ENCODE assay signal across 9 mouse cellular contexts in the genomic region with DNA sequence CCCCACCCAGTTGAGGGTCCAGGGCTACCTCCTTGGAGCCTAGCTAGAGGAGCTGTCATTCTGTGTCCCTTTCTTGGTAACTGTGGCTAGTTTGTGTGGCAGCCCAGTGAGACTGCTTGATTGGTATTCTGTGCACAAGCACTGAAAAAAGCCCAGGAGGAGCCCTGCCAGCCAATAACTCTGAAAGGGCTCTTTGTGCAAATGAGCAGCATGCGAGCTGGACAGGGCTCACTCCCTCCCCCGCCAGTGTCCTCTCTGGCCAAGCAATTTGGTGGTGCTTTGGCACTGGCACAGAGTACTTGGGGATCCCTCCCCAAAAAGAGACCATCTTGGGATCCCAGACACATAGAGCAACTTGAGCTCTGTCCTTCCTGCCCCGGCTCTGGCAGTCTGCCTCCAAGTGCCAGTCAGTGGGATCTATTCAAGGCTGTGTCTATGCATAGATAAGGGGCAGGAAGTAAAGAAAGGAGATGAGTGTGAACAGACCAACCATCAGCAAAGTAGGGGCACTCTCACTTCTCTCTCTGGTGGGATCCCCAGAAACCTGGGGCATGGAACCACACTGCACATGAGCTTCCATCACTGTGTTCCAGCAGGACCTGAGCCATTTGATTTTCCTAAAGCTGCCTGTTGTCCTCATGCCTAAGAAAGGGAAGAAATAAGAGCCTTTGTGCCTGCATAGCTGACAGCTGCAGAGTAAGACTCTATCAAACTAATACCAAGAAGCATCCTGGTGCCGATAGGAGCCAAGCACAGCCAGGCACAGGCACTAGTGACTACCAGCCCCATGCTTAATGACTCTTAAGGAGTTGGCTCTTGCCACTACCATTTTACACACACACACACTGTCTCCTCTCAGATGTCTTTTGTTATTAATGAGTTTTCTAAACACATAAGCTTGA. TPM values are rescaled to one million over a fixed set of nuclear protein-coding genes. Genes with fewer than 3 reads are reported as not detected.
DNase-seq lines count a peak whose midpoint lies in the region; ATAC-seq and TF ChIP-seq lines count a peak whose summit lies in the region.
"Had no signal": no experiment of that assay in that cellular context is flagged by ENCODE, and none has a peak within 500 bp of the region (broad histone marks: within the 10 kb centered on the region; RNA-seq: fewer than 3 reads in every experiment).

No protein-coding gene starts in this region.

- no peaks in the 10 kb centered on the region for H3K9me3 ChIP-seq in hindbrain, embryonic 16.5 days (ENCODE audit: control insufficient read depth, low read length)
- H3K9me3 ChIP-seq in midbrain, embryonic 14.5 days (ENCODE audit: control insufficient read depth, low read length), result no peaks in the 10 kb centered on the region
- H3K9me3 ChIP-seq: heart, embryonic 13.5 days had no signal

- H3K36me3 ChIP-seq in hindbrain, embryonic 16.5 days (ENCODE audit: control insufficient read depth, insufficient read depth, low read length), result no peaks in the 10 kb centered on the region
- no peaks in the 10 kb centered on the region for H3K36me3 ChIP-seq in midbrain, embryonic 14.5 days (ENCODE audit: control insufficient read depth, insufficient read depth, low read length)
- H3K36me3 ChIP-seq: heart, embryonic 13.5 days had no signal

- no peak overlapping the region for H3K9ac ChIP-seq in hindbrain, embryonic 16.5 days (ENCODE audit: low read depth, low read length)
- H3K9ac ChIP-seq in midbrain, embryonic 14.5 days (replicated peaks; ENCODE audit: low read length), result no peak overlapping the region
- H3K9ac ChIP-seq: heart, embryonic 13.5 days had no signal

- H3K4me3 ChIP-seq in hindbrain, embryonic 16.5 days (ENCODE audit: low read length), result no peak overlapping the region
- no peak overlapping the region for H3K4me3 ChIP-seq in midbrain, embryonic 14.5 days (replicated peaks; ENCODE audit: low read depth, low read length)
- no peak overlapping the region for H3K4me3 ChIP-seq in lung, adult 2 months (replicated peaks; ENCODE audit: extremely low read depth, low read depth, low read length)
- H3K4me3 ChIP-seq: heart, embryonic 13.5 days had no signal

- H3K27me3 ChIP-seq in hindbrain, embryonic 16.5 days (replicated peaks; ENCODE audit: control insufficient read depth, insufficient read depth, low read length), result no peaks in the 10 kb centered on the region
- H3K27me3 ChIP-seq in midbrain, embryonic 14.5 days (ENCODE audit: control insufficient read depth, insufficient read depth, low read length), result no peaks in the 10 kb centered on the region
- H3K27me3 ChIP-seq: heart, embryonic 13.5 days had no signal

- peak; percentile 35 for DNase-seq in adrenal gland, postnatal 25 days
- DNase-seq in midbrain, embryonic 14.5 days, result peak; percentile 81
- DNase-seq in T-cell, adult 2 months (ENCODE audit: low spot score), result no peak
- no peak for DNase-seq in lung, adult 2 months
- DNase-seq in urinary bladder, postnatal 36 days (ENCODE audit: low spot score in 2 of 2), result no peak
- no peak for DNase-seq in heart, adult 18-20 months

- peaks cover 12% of the 10 kb centered on the region; the same call in 1 of the 2 replicates for H3K4me1 ChIP-seq in hindbrain, embryonic 16.5 days (ENCODE audit: control insufficient read depth, insufficient read depth, low read depth, low read length)
- H3K4me1 ChIP-seq in midbrain, embryonic 14.5 days (ENCODE audit: control insufficient read depth, insufficient read depth, low read length), result peaks cover 33% of the 10 kb centered on the region
- H3K4me1 ChIP-seq in lung, adult 2 months (ENCODE audit: control insufficient read depth, insufficient read depth, low read length), result peaks cover 2% of the 10 kb centered on the region; the same call in 1 of the 2 replicates

- 16% methylated on average over 4 of the region's 4 CpGs for WGBS in hindbrain, embryonic 16.5 days
- 18% methylated on average over 4 of the region's 4 CpGs for WGBS in midbrain, embryonic 14.5 days
- 86% methylated on average over 4 of the region's 4 CpGs for WGBS in lung, adult 2 months

- peak; percentile 82 for ATAC-seq in common myeloid progenitor, adult 5-6 weeks (replicated peaks; ENCODE audit: low read depth, poor library complexity, severe bottlenecking)
- peak; percentile 96 for ATAC-seq in hindbrain, embryonic 16.5 days
- ATAC-seq in midbrain, embryonic 14.5 days (ENCODE audit: low FRiP score, low TSS enrichment), result peak; percentile 80

- H3K4me2 ChIP-seq in hindbrain, embryonic 16.5 days (ENCODE audit: low read length), result no peak overlapping the region; the same call in 1 of the 2 replicates
- no peak overlapping the region for H3K4me2 ChIP-seq in midbrain, embryonic 14.5 days (ENCODE audit: low read length)
- H3K4me2 ChIP-seq: heart, embryonic 13.5 days had no signal

- peak overlapping the region; percentile 54 for H3K27ac ChIP-seq in hindbrain, embryonic 16.5 days (ENCODE audit: low read depth, low read length)
- H3K27ac ChIP-seq in midbrain, embryonic 14.5 days (replicated peaks; ENCODE audit: low read depth, low read length), result peak overlapping the region; percentile 70
- H3K27ac ChIP-seq: heart, embryonic 13.5 days had no signal

- no peak for TF ChIP-seq CTCF in lung, adult 2 months (IDR thresholded peaks at IDR 0.05; ENCODE audit: insufficient read depth, low read length)

- no peak for TF ChIP-seq POLR2A in lung, adult 2 months (IDR thresholded peaks at IDR 0.05; ENCODE audit: borderline replicate concordance, extremely low read depth, low read depth, low read length)

RNA-seq across cellular contexts. Expression of gene Lrrc4, which starts 11.1 kb away (rescaled TPM):
- total RNA-seq in adrenal gland, postnatal 25 days (2021), result 3.5 and 3.7 TPM in 2 replicates
- 0.37 TPM in 1 of 2 replicates, not detected in the other for total RNA-seq in common myeloid progenitor, adult 5-6 weeks (2017)
- 7.2 and 7.4 TPM in 2 replicates for polyA plus RNA-seq in hindbrain, embryonic 16.5 days (2015; fragmentation: Nextera tagmentation; extraction: Ambion mirVana)
- 7.5 and 8.3 TPM in 2 replicates for polyA plus RNA-seq in midbrain, embryonic 14.5 days (2014; fragmentation: Nextera tagmentation; extraction: Ambion mirVana)
- 0.57 and 0.82 TPM in 2 replicates for polyA plus RNA-seq in lung, adult 2 months (2012; rRNA removed)
- total RNA-seq in heart, adult 18-20 months (2021), result under 1 TPM; 0.54 to 0.65 TPM

Comparison
In these comparisons a context has a peak if more than half of its experiments do, and no peak if none do; other contexts are left out.
1. DNase-seq: peak in adrenal gland, postnatal 25 days (single experiment) and midbrain, embryonic 14.5 days (single experiment); none in T-cell, adult 2 months (single experiment), lung, adult 2 months (single experiment), urinary bladder, postnatal 36 days (0 of 2) and heart, adult 18-20 months (0 of 2).
2. Peak in every context shown above with its lines, with median percentiles within 50 percentile points of each other: ATAC-seq.